Mouse (Mus musculus): ENCODE data around the gene Insl3.

DNA sequence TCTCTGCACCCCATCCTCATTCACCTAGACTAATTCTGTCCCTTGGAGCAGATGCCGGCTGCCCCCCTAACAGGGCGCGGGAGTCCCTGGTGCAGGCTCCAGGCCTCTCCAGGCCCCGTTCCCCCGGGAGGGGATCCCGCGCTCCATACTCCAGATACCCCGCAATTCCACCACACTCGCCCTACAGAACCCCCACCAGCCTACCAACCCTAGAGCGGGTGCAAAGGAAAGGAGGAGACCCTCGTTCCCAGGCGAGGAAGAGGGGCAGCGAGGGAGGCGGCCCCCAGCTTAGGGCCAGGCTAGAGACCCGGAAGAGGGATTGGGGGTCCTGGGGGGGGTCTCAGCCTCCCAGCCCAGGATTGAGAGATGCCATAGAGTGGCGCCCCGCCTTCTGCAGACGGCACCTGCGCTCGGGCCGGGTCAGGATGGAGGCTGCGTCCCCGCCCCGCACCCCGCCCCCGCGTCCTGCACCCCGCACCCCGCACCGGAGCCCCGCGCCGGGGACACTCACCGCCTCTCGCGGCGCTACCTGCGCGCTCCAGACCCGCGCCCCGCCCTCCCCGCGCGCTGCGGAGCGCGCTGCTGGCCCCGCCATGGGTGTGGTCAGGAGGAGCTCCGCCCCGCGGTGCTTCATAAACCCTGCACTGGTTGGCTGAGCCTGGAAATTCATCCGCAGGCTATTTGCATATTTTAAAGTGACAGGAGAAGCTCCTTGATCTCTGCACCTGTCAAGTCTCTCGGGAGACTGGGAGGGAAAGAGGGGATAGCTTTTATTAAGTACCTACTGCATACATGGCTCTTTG is 36.3 kb downstream of the Insl3 start, which contains the start of gene Fcho1:
- TF ChIP-seq CTCF (IDR thresholded peaks at IDR 0.05; ENCODE audit: low read depth) (no peak), EP300 (IDR thresholded peaks at IDR 0.05; ENCODE audit: low read depth) (no peak)
